Mouse (Mus musculus) cerebellum, postnatal 10 days (tissue): ENCODE measurements around the gene Fam13a.
A peak's percentile ranks its signal among the peaks of the same experiment; 100 is the strongest.

Source experiments
- DNase-seq, 2 experiments: peaks; one replicate each; pipeline ENCODE4 v3.0.0; 2021; ENCODE audit warnings: mixed read lengths in 2 of 2

The Fam13a gene

DNA sequence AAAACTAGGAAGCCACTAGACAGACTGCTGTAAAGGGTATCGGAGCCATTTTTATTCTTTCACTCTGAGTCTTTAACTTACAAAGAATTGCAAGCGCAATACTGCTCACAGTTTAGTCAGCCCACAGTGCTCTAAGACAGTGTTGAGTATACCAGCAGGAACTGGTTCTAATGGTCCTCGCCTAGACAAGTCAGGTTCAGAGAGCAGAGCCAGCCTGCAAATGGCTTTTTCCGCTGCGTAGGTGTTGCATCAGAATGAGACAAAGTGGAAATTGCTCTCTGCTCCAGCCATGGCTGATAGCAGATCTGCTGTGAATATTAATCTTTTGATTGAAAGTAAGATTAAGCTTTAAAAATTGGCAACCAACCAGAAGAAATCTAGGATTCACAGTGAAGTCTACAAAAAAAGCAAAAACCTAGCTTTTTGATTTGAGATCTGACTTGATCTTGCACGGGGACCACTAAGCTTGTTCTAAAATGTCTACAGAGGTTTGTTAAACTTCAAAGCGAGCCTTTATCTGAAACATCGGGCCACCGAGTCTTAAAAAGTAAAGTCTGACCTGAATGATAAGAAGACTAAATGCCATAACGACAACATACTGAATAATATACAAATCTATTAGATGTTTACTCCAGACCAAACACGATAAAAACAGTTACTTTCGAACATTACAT, 91.7 kb downstream of the Fam13a start:
- peak; percentile 27 to 32 for DNase-seq

- no peak for DNase-seq
Observed at GRCm38 (mm10) chr6:58931149-58931548, 93.2 kb downstream of the Fam13a start.

- peak; percentile 28 to 53 for DNase-seq
Observed at GRCm38 (mm10) chr6:58929911-58930431, 94.4 kb downstream of the Fam13a start.

DNA sequence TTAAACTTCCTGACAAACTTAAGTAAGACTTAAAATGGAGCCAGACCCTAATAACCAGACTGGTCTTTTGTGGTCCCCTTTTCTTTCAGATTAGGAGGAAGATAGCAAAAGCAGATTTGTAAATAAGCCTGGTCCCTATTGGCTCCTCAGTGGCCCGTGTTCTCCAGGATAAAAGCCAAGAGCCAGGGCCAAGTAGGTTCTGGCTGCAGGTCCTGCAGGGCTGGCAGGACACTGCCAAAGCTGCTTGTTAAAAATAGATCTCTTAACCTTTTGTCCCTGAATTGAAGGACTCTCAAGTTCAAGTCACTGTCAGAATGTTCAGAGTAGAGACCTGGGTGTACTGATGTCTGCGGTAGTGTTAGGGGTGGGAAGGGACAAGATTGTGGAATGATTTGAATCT, 96.5 kb downstream of the Fam13a start:
- peak; percentile 80 to 84 for DNase-seq

DNA sequence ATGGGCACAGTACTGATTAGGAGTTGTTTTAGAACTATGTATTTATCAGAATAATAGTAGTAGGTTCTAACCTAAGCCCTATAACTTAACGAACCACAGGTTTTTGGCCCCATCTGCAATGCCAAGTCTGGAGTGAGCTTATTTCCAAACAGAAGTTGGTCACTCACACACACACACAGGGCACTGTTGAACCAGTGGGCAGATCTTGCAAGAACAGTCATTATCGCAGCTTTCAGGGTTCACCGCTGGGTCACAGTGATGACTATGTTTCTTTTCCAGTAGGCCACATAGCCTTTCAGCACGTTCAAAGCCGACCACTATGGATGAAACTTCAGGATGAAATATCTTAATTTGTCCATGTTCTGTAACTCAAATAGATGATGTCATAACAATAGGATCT, 101.8 kb downstream of the Fam13a start:
- no peak for DNase-seq

- peak; percentile 52 to 68 for DNase-seq
Observed at GRCm38 (mm10) chr6:58921623-58922022, 102.7 kb downstream of the Fam13a start.

- no peak for DNase-seq
Observed at GRCm38 (mm10) chr6:58920735-58921134, 103.6 kb downstream of the Fam13a start.

- no peak for DNase-seq
Observed at GRCm38 (mm10) chr6:58916498-58916897, 107.9 kb downstream of the Fam13a start.

DNA sequence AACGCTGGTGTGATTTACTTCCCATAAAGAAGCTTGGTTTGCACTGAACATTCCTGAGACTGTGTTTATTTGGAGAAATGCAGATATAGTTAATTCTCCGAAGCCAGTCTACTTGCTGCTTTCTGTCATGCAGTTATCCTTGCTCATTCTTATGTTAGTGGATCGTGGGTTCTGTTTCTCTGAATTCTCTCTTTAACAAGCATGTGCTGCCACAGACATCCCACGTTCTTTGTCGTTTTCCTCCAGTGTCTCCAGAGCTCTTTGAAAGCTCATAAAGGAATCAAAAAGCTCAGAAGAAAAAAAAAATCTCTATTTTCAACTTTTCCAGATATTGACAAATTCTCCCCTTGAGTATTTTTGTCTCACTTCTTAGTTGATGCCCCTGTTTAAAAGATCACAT, 110.4 kb downstream of the Fam13a start:
- DNase-seq: no peak

DNA sequence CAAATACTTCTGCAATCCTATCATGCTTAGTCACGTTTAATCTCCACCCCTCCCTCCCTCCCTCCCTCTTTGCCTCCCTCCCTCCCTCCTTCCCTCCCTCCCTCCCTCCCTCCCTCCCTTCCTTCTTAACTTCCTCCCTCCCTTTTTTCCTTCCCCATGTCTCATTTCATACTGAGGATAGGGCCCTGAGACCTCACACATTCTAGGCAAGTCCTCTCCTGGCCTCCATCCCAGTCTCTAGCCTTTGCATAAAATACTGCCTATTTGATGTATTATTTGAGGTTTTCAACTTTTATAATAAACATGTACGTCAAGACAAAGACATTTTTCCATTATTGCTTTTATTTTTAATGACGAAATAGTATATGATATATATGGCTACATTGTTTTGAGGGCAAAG, 110.8 kb downstream of the Fam13a start:
- no peak for DNase-seq

- DNase-seq: no peak
Observed at GRCm38 (mm10) chr6:58912842-58913241, 111.5 kb downstream of the Fam13a start.

GRCm38 (mm10) chr6:58907791-58908190, 116.6 kb downstream of the Fam13a start:
- no peak for DNase-seq

DNA sequence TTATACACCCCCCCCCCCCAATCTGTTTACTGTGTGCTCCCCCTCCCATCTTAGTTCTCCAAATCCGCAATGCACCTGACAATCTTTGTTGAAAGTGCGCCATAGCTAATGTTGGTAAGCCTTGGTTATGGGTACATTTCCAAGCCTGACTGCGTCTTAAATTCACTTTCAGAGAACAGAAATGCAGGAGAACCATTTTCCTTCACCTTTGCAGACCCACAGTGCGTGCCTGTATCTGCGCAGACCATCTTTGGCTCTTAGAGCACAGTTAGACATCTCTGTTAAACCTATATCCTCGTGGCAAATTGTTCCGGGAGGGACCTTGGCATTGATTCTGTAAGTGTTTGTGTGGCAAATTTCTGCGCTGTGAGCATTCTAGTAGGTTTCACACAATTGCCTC, 117.0 kb downstream of the Fam13a start:
- peak in 1 of 2 experiments; percentile 19 for DNase-seq

DNA sequence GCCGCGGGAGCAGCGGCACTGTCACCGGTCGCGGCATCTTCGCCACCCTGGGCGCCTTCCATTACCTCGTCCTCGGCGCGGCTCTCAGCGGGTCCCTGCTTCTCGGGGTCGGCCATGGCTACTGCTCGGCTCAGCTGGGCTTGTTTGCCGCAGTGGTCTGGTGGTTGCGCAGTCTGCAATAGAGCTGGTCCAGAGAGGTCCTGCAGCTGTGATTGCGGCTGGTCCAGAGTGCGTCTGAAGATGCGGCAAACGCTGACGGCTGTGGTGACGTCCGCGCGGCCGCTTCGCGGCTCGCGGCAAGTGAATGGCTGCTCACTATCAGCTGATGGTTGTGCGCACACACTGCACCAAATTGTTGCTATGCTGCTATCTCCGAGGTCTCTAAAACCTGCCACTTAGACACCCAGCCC, 117.5 kb downstream of the Fam13a start, which contains the start of gene Nap1l5:
Nap1l5 (minus strand) TSS at position 225 of the 410 bp plus-strand sequence.
- peak; percentile 74 to 80 for DNase-seq

DNA sequence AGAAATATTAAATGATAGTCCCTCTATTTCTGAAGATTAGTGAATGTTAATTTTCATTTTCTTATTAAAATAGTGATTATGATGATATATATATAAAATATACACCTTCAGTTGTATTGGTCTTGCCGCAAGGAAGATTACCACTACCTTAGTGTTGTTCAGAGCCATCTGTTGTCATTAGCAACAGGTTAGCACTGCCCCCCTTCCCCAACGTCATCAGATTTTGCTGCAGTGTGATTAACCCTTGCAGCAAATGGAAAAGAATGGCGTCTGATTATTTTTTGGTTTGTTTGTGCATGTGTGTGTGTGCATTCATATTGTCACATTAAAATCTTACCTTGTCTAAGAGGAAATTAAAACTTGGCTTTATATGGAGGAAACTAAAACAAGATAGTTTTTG, 119.8 kb downstream of the Fam13a start:
- peak; percentile 51 to 61 for DNase-seq

GRCm38 (mm10) chr6:58903171-58903570, 121.2 kb downstream of the Fam13a start:
- DNase-seq: peak; percentile 74 to 77

DNA sequence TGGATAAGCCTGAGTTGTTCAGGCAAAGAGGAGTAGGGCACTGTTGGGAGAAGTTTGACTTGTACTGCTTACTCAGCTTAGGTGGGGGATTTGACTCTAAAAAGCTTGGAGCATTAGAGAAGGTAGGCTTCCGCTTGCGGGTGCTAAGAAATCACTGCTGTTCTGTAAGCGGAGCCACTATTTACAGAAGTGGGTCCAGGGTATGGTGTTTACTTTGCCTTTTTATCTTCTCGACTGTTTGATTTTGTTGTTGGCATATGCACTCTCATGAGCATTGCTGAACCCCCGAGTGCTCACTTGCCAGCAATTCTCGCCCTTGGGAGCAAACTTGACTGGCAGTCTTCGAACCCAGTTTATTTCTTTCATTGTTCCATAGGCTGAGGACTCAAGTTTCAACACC, 123.8 kb downstream of the Fam13a start:
- DNase-seq: no peak

GRCm38 (mm10) chr6:58899076-58899475, 125.3 kb downstream of the Fam13a start:
- DNase-seq: no peak

DNA sequence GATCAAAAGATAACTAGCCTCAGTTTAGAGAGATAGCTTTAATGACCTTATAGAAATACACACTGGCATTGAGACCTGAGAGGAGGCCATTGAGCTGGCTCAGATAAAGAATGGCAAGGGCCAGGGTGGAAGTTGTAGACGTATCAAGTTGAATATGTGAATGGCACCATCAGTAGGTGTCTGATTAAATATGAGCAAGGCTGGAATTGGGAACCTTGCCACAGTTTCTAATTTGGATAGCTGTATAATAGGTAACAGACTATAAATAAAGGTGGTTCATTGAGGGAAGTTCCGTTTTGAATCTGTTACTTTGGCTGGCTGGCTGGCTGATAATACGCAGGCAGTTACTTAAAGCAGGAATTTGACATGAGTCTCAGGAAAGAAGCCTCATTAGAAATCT, 127.7 kb downstream of the Fam13a start:
- no peak for DNase-seq

- no peak for DNase-seq
Observed at GRCm38 (mm10) chr6:58894994-58895393, 129.4 kb downstream of the Fam13a start.

GRCm38 (mm10) chr6:58893307-58893706, 131.0 kb downstream of the Fam13a start:
- no peak for DNase-seq

GRCm38 (mm10) chr6:58889917-58890316, 134.4 kb downstream of the Fam13a start:
- no peak for DNase-seq

DNA sequence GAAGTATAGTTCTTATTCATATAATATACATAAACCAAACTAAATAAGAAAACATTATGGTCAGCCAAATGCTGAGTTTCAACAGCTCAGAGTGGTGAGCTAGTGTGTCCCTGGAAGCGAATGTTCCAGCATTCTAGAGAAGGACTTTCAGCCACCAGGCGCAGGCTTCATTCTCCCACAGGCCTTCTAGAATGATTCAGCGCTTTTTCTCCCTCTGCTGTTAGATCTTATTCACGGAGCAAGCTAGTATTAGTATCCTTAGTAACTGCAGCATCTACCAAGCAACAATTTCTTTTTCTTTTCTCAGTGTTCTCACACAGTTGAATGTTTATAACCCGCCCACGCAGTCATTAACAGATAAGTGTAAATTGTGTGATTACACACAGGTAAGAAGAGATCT, 142.1 kb downstream of the Fam13a start:
- no peak for DNase-seq
